Mouse (Mus musculus) adrenal gland, postnatal 14 days (tissue): ENCODE results near the gene Mcm5. TPM values are rescaled to one million over a fixed set of nuclear protein-coding genes. Genes with fewer than 3 reads are reported as not detected.

Experiments
- DNase-seq: peaks from one replicate; pipeline ENCODE4 v3.0.0; 2021; ENCODE audit warnings: mixed read lengths
- long read RNA-seq, 2 experiments: library from polyadenylated mRNA; stranded (forward); transcript quantifications; one replicate each; pipeline ENCODE4 v2.0.0; 2021
- total RNA-seq: library from RNA; stranded (reverse); gene quantifications from 2 replicates; pipeline ENCODE4 v1.2.3, GENCODE M21; 2021

The Mcm5 gene
- 26.7 and 33.0 TPM in 2 replicates for total RNA-seq
- long read RNA-seq, experiment 1, transcript Mcm5-203 (17 exons, 2,604 nt), result minor isoform, 11 of 82 reads
- long read RNA-seq, experiment 1, transcript Mcm5-201 (17 exons, 3,381 nt), result major isoform, 38 of 82 reads
- long read RNA-seq, experiment 1, transcript Mcm5-205 (16 exons, 2,653 nt), result minor isoform, 24 of 82 reads
- long read RNA-seq, experiment 1, partial matches to known transcripts, result 5 of 82 reads
- long read RNA-seq, experiment 1, other reads (novel, unspliced or antisense), result 4 of 82 reads
- long read RNA-seq, experiment 2, transcript Mcm5-203 (17 exons, 2,604 nt), result minor isoform, 11 of 48 reads
- long read RNA-seq, experiment 2, transcript Mcm5-205 (16 exons, 2,653 nt), result minor isoform, 14 of 48 reads
- long read RNA-seq, experiment 2, transcript Mcm5-201 (17 exons, 3,381 nt), result major isoform, 17 of 48 reads
- long read RNA-seq, experiment 2, partial matches to known transcripts, result 5 of 48 reads
- long read RNA-seq, experiment 2, other reads (novel, unspliced or antisense), result 1 of 48 reads

GRCm38 (mm10) chr8:75109236-75109967, at the start of gene Mcm5:
TSS of gene Mcm5 (plus strand) at chr8:75109569.
- peak; percentile 99 for DNase-seq

GRCm38 (mm10) chr8:75060022-75060421, 49.3 kb upstream of the Mcm5 start:
- DNase-seq, result no peak

GRCm38 (mm10) chr8:75060815-75061214, 48.6 kb upstream of the Mcm5 start:
- no peak for DNase-seq

GRCm38 (mm10) chr8:75063290-75063689, 46.1 kb upstream of the Mcm5 start:
- DNase-seq, result peak; percentile 68

GRCm38 (mm10) chr8:75064790-75065189, 44.6 kb upstream of the Mcm5 start:
- no peak for DNase-seq

- DNase-seq, result no peak
Measured at GRCm38 (mm10) chr8:75067287-75067686, 42.1 kb upstream of the Mcm5 start.

GRCm38 (mm10) chr8:75070297-75070696, 39.1 kb upstream of the Mcm5 start:
- DNase-seq, result no peak

GRCm38 (mm10) chr8:75071627-75072346, 37.6 kb upstream of the Mcm5 start:
- DNase-seq, result peak; percentile 89

- peak; percentile 30 for DNase-seq
Measured at GRCm38 (mm10) chr8:75074876-75075275, 34.5 kb upstream of the Mcm5 start.

- DNase-seq, result no peak
Measured at GRCm38 (mm10) chr8:75078215-75078614, 31.2 kb upstream of the Mcm5 start.

GRCm38 (mm10) chr8:75078851-75079250, 30.5 kb upstream of the Mcm5 start:
- DNase-seq, result no peak

GRCm38 (mm10) chr8:75081364-75082040, 27.9 kb upstream of the Mcm5 start:
- DNase-seq, result no peak

GRCm38 (mm10) chr8:75082181-75082805, 27.1 kb upstream of the Mcm5 start:
- no peak for DNase-seq

GRCm38 (mm10) chr8:75083846-75084245, 25.5 kb upstream of the Mcm5 start:
- peak; percentile 97 for DNase-seq

GRCm38 (mm10) chr8:75084382-75085064, 24.8 kb upstream of the Mcm5 start:
- no peak for DNase-seq

GRCm38 (mm10) chr8:75086002-75086401, 23.4 kb upstream of the Mcm5 start:
- no peak for DNase-seq

- DNase-seq, result no peak
Measured at GRCm38 (mm10) chr8:75087127-75087526, 22.2 kb upstream of the Mcm5 start.

GRCm38 (mm10) chr8:75088989-75089881, 20.1 kb upstream of the Mcm5 start:
- peak; percentile 89 for DNase-seq

- no peak for DNase-seq
Measured at GRCm38 (mm10) chr8:75090781-75091365, 18.5 kb upstream of the Mcm5 start.
